Mouse (Mus musculus): ENCODE measurements at regions not wholly inside any gene's neighbourhood (a gene's known extent, or its start where the extent isn't known, plus 50 kb on each side); places are given as distances from the start of the nearest gene placed in this dataset.

GRCm38 (mm10) chr1:40954720-40955163, 149.3 kb downstream of the Tmem182 start:
- TF ChIP-seq ZC3H11A (IDR thresholded peaks at IDR 0.05; ENCODE audit: low read depth, low read length) (no peak), KAT2A (IDR thresholded peaks at IDR 0.05; ENCODE audit: insufficient replicate concordance, low read length) (no peak), IRF4 (IDR thresholded peaks at IDR 0.05; ENCODE audit: low read depth, low read length) (no peak)
